Mouse (Mus musculus): ENCODE measurements around the gene Itgax.

Itgax gene

DNA sequence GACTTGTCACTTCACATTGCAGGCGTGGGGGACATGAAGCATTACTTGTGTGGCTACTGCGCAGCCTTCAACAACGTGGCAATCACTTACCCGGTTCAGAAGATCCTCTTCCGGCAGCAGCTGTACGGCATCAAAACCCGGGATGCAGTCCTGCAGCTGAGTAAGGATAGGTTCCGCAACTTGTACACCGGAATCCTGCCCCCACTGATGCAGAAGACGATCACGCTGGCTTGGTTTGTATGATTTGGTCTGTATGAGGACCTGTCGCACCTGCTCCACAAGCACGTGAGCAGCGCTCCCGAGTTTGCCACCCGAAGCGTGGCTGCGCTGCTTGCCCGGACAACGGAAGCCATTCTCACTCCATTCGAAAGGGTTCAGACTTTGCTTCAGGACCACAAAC is 24.7 kb downstream of the Itgax start, which contains the start of gene Itgad:
Gene Itgad (plus strand): TSS at position 301 of the 400 bp plus-strand sequence.
- in situ Hi-C loops (cut with MboI; ENCODE audit: unreplicated experiment in 2 of 2) = loop anchor here in 1 of 2 experiments (10.0 kb wide), 1 partner anchor 51 kb away; the partner anchor contains the start of gene Cox6a2

- in situ Hi-C loops (cut with MboI; ENCODE audit: unreplicated experiment in 2 of 2) = loop anchor here in 1 of 2 experiments (10.0 kb wide), 1 partner anchor 50 kb away; the partner anchor contains the start of gene Cox6a2
Observed at GRCm38 (mm10) chr7:128154924-128155323, 25.6 kb downstream of the Itgax start.

GRCm38 (mm10) chr7:128158688-128159354 is 29.5 kb downstream of the Itgax start:
- in situ Hi-C loops (cut with MboI; ENCODE audit: unreplicated experiment in 2 of 2) = loop anchor here in 1 of 2 experiments (10.0 kb wide), 1 partner anchor 46 kb away; the partner anchor contains the start of gene Cox6a2

DNA sequence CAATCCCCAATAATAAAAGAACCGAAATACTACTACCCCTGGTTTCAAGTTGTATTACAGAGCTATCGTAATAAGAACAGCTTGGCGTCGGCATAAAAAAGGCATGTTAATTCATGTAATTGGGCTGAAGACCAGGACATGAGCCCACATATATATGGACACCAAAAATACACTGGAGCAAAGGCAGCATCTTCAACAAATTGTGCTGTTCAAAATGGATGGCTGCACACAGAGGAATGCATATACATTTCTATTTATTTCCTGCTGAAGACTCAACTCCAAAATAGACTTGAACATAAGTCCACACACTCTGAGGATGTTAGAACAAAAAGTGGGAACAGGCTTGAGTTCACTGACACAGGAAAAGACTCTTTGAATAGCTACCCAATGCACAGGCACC is 34.7 kb downstream of the Itgax start:
- in situ Hi-C loops (cut with MboI; ENCODE audit: unreplicated experiment in 2 of 2) = loop anchor here in 1 of 2 experiments (5.0 kb wide), 1 partner anchor 43 kb away; the partner anchor contains the start of gene Cox6a2

- in situ Hi-C loops (cut with MboI; ENCODE audit: unreplicated experiment in 2 of 2) = no loop called here
Observed at GRCm38 (mm10) chr7:128166391-128166790, 37.0 kb downstream of the Itgax start.

GRCm38 (mm10) chr7:128169996-128170395 is 40.6 kb downstream of the Itgax start:
- in situ Hi-C loops (cut with MboI; ENCODE audit: unreplicated experiment in 2 of 2) = no loop called here

DNA sequence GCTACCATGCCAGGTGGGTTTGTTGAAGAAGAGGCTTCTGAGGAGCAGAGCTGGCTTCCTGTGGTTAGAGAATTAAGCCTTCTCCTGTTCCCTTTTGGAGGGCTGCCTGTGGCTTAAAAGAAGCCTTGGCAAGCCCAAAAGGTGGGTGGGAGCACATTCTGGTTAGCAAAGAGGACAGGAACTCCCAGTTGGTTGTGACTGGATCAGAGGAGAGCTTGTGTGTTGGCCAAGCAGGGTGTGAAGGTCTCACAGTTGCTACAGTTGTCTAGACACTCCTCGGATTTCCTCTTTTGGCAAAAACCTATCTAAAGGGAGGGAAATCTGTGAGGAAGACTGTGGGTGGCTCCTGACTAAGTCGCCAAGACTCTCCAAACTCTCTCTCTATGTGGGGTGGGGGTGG is 49.0 kb downstream of the Itgax start:
- in situ Hi-C loops (cut with MboI; ENCODE audit: unreplicated experiment in 2 of 2) = no loop called here

DNA sequence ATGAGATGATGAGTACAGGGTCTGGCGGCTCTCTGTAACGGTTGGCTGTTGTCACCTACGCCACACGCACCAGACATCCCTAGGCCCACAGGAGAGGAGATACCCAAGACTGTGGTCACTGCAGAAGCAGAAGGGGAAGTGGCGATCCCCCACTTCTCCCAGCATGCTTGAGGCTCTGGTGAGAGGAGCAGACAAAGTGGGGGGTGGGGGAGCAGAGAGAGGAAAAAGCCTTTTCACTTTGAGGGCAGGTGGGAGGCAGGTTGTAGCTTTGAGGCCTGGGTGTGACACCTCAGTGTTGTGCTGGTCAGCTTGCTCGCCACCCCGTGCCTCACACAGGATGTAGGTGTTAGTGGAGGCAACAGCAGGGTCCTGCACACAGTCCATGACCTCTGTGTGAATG is 50.8 kb downstream of the Itgax start:
- in situ Hi-C loops (cut with MboI; ENCODE audit: unreplicated experiment in 2 of 2) = no loop called here

GRCm38 (mm10) chr7:128180546-128180945 is 51.2 kb downstream of the Itgax start:
- in situ Hi-C loops (cut with MboI; ENCODE audit: unreplicated experiment in 2 of 2) = no loop called here

- in situ Hi-C loops (cut with MboI; ENCODE audit: unreplicated experiment in 2 of 2) = no loop called here
Observed at GRCm38 (mm10) chr7:128181691-128182090, 52.3 kb downstream of the Itgax start.
